Mouse (Mus musculus): ENCODE data around the gene Det1. TPM values are rescaled to one million over a fixed set of nuclear protein-coding genes. Genes with fewer than 3 reads are reported as not detected.

Gene Det1
- polyA plus RNA-seq, 1 experiment, result 1.0 TPM

GRCm38 (mm10) chr7:78814766-78815165 is 32.3 kb downstream of the Det1 start:
- TF ChIP-seq GATA1 (IDR thresholded peaks at IDR 0.05; ENCODE audit: borderline replicate concordance, low read length) (no peak), FLI1 (IDR thresholded peaks at IDR 0.05; ENCODE audit: low read length) (no peak)
- Histone ChIP-seq H3K4me3 (replicated peaks) (no peak overlapping the region), H3K4me1 (peaks cover 17% of the 10 kb centered on the region), H3K9me3 (peaks cover 4% of the 10 kb centered on the region; the same call in 1 of the 2 replicates), H3K36me3 (replicated peaks; ENCODE audit: low read length) (peaks cover 2% of the 10 kb centered on the region), H3K27me3 (replicated peaks) (no peaks in the 10 kb centered on the region)

GRCm38 (mm10) chr7:78813791-78814190 is 33.3 kb downstream of the Det1 start:
- TF ChIP-seq FLI1 (IDR thresholded peaks at IDR 0.05; ENCODE audit: low read length) (no peak), GATA1 (IDR thresholded peaks at IDR 0.05; ENCODE audit: borderline replicate concordance, low read length) (no peak)
- H3K27me3 ChIP-seq (replicated peaks), result no peaks in the 10 kb centered on the region

GRCm38 (mm10) chr7:78807192-78807591 is 39.9 kb downstream of the Det1 start:
- Histone ChIP-seq H3K4me3 (replicated peaks) (no peak overlapping the region), H3K9me3 (no peaks in the 10 kb centered on the region), H3K27me3 (replicated peaks) (no peaks in the 10 kb centered on the region), H3K36me3 (replicated peaks; ENCODE audit: low read length) (no peaks in the 10 kb centered on the region), H3K4me1 (peaks cover 56% of the 10 kb centered on the region)
- TF ChIP-seq GATA1 (IDR thresholded peaks at IDR 0.05; ENCODE audit: borderline replicate concordance, low read length), result no peak
- TF ChIP-seq FLI1 (IDR thresholded peaks at IDR 0.05; ENCODE audit: low read length), result no peak

More at GRCm38 (mm10) chr7:78813791-78814190, 33.3 kb downstream of the Det1 start:
- Histone ChIP-seq H3K4me3 (replicated peaks) (no peak overlapping the region), H3K36me3 (replicated peaks; ENCODE audit: low read length) (no peaks in the 10 kb centered on the region), H3K9me3 (peaks cover 4% of the 10 kb centered on the region; the same call in 1 of the 2 replicates), H3K4me1 (peaks cover 25% of the 10 kb centered on the region)

GRCm38 (mm10) chr7:78803841-78804240 is 43.2 kb downstream of the Det1 start:
- Histone ChIP-seq H3K4me1 (peaks cover 79% of the 10 kb centered on the region), H3K27me3 (replicated peaks) (no peaks in the 10 kb centered on the region)
- TF ChIP-seq FLI1 (IDR thresholded peaks at IDR 0.05; ENCODE audit: low read length) (no peak), GATA1 (IDR thresholded peaks at IDR 0.05; ENCODE audit: borderline replicate concordance, low read length) (no peak)

GRCm38 (mm10) chr7:78799730-78800496 is 47.1 kb downstream of the Det1 start:
- no peaks in the 10 kb centered on the region for H3K9me3 ChIP-seq
- H3K4me1 ChIP-seq, result peaks cover 91% of the 10 kb centered on the region
- no peaks in the 10 kb centered on the region for H3K27me3 ChIP-seq (replicated peaks)
- H3K4me3 ChIP-seq (replicated peaks), result peak overlapping the region; percentile 83
- TF ChIP-seq FLI1 (IDR thresholded peaks at IDR 0.05; ENCODE audit: low read length), result no peak
- peak; percentile 39; the same call in 1 of the 3 replicates for TF ChIP-seq GATA1 (IDR thresholded peaks at IDR 0.05; ENCODE audit: borderline replicate concordance, low read length)
- peaks cover 13% of the 10 kb centered on the region for H3K36me3 ChIP-seq (replicated peaks; ENCODE audit: low read length)

More at GRCm38 (mm10) chr7:78803841-78804240, 43.2 kb downstream of the Det1 start:
- Histone ChIP-seq H3K9me3 (no peaks in the 10 kb centered on the region), H3K4me3 (replicated peaks) (peak overlapping the region; percentile 20), H3K36me3 (replicated peaks; ENCODE audit: low read length) (no peaks in the 10 kb centered on the region)

- TF ChIP-seq FLI1 (IDR thresholded peaks at IDR 0.05; ENCODE audit: low read length) (no peak), GATA1 (IDR thresholded peaks at IDR 0.05; ENCODE audit: borderline replicate concordance, low read length) (no peak)
- Histone ChIP-seq H3K36me3 (replicated peaks; ENCODE audit: low read length) (peaks cover 31% of the 10 kb centered on the region), H3K9me3 (no peaks in the 10 kb centered on the region), H3K4me1 (peaks cover 93% of the 10 kb centered on the region), H3K27me3 (replicated peaks) (no peaks in the 10 kb centered on the region), H3K4me3 (replicated peaks) (peak overlapping the region; percentile 56)
These were observed 49.1 kb downstream of the Det1 start for GRCm38 (mm10) chr7:78797843-78798455.

GRCm38 (mm10) chr7:78796624-78797023 is 50.4 kb downstream of the Det1 start:
- H3K9me3 ChIP-seq, result no peaks in the 10 kb centered on the region
- no peak overlapping the region for H3K4me3 ChIP-seq (replicated peaks)
- peaks cover 43% of the 10 kb centered on the region for H3K36me3 ChIP-seq (replicated peaks; ENCODE audit: low read length)
- no peak for TF ChIP-seq FLI1 (IDR thresholded peaks at IDR 0.05; ENCODE audit: low read length)
- no peak for TF ChIP-seq GATA1 (IDR thresholded peaks at IDR 0.05; ENCODE audit: borderline replicate concordance, low read length)
- no peaks in the 10 kb centered on the region for H3K27me3 ChIP-seq (replicated peaks)
- H3K4me1 ChIP-seq, result peaks cover 99% of the 10 kb centered on the region

GRCm38 (mm10) chr7:78794571-78795092 is 52.4 kb downstream of the Det1 start:
- Histone ChIP-seq H3K27me3 (replicated peaks) (no peaks in the 10 kb centered on the region), H3K4me3 (replicated peaks) (peak overlapping the region; percentile 71), H3K4me1 (peaks cover 96% of the 10 kb centered on the region), H3K36me3 (replicated peaks; ENCODE audit: low read length) (peaks cover 62% of the 10 kb centered on the region), H3K9me3 (no peaks in the 10 kb centered on the region)
- TF ChIP-seq FLI1 (IDR thresholded peaks at IDR 0.05; ENCODE audit: low read length) (no peak), GATA1 (IDR thresholded peaks at IDR 0.05; ENCODE audit: borderline replicate concordance, low read length) (no peak)

GRCm38 (mm10) chr7:78793895-78794570 is 53.0 kb downstream of the Det1 start:
- H3K36me3 ChIP-seq (replicated peaks; ENCODE audit: low read length), result peaks cover 68% of the 10 kb centered on the region
- no peaks in the 10 kb centered on the region for H3K9me3 ChIP-seq
- no peaks in the 10 kb centered on the region for H3K27me3 ChIP-seq (replicated peaks)
- TF ChIP-seq FLI1 (IDR thresholded peaks at IDR 0.05; ENCODE audit: low read length) (no peak), GATA1 (IDR thresholded peaks at IDR 0.05; ENCODE audit: borderline replicate concordance, low read length) (no peak)
- peak overlapping the region; percentile 71 for H3K4me3 ChIP-seq (replicated peaks)
- peaks cover 94% of the 10 kb centered on the region for H3K4me1 ChIP-seq
